Mouse (Mus musculus) liver, adult 2 months (tissue): Measurements from ENCODE around the gene Ehd1.

Experiments
- CTCF ChIP-seq: fragments of 200-500 bp; IDR thresholded peaks from 2 replicates; pipeline ENCODE4 v1.5.1; 2011; ENCODE audit warnings: low read depth, low read length, control low read depth
- POLR2A ChIP-seq: fragments of 200-500 bp; IDR thresholded peaks from 2 replicates; pipeline ENCODE4 v1.6.1; 2011; ENCODE audit warnings: low read length, control low read depth; ENCODE audit not compliant: insufficient read depth; ENCODE audit errors: extremely low read depth

GRCm38 (mm10) chr19:6343996-6344395, 67.5 kb downstream of the Ehd1 start:
- TF ChIP-seq CTCF (no peak), POLR2A (no peak)
